Mouse (Mus musculus): ENCODE measurements around the gene Adam1a.
"Not testable (repeated sequence)": the region's sequence is repeated elsewhere in the genome, so short reads cannot be mapped to it uniquely, and the experiment has no call there.

The Adam1a gene

GRCm38 (mm10) chr5:121566035-121566681 lies 20.9 kb upstream of the Adam1a start:
- in situ Hi-C loops (cut with MboI; ENCODE audit: low sequenced_read_pairs): no loop called here

GRCm38 (mm10) chr5:121564468-121564895 lies 19.2 kb upstream of the Adam1a start:
- in situ Hi-C loops (cut with MboI; ENCODE audit: low sequenced_read_pairs): no loop called here

GRCm38 (mm10) chr5:121562436-121562835 lies 17.2 kb upstream of the Adam1a start:
- in situ Hi-C loops (cut with MboI; ENCODE audit: low sequenced_read_pairs): no loop called here

GRCm38 (mm10) chr5:121549196-121549595 lies 3.9 kb upstream of the Adam1a start:
- in situ Hi-C loops (cut with MboI; ENCODE audit: low sequenced_read_pairs): no loop called here

GRCm38 (mm10) chr5:121547084-121547483 lies 1.8 kb upstream of the Adam1a start:
- in situ Hi-C loops (cut with MboI; ENCODE audit: low sequenced_read_pairs): no loop called here

- in situ Hi-C loops (cut with MboI; ENCODE audit: low sequenced_read_pairs): no loop called here
Observed at GRCm38 (mm10) chr5:121546530-121546895, 1.2 kb upstream of the Adam1a start.

- in situ Hi-C loops (cut with MboI; ENCODE audit: low sequenced_read_pairs): no loop called here
Observed at GRCm38 (mm10) chr5:121545793-121546529, 679 bp upstream of the Adam1a start, which contains the start of gene Mapkapk5. TSS of gene Mapkapk5 (minus strand) at chr5:121545905.

- in situ Hi-C loops (cut with MboI; ENCODE audit: low sequenced_read_pairs): no loop called here
Observed at GRCm38 (mm10) chr5:121543370-121543769, 1.9 kb downstream of the Adam1a start.

- in situ Hi-C loops (cut with MboI; ENCODE audit: low sequenced_read_pairs): no loop called here
Observed at GRCm38 (mm10) chr5:121541235-121541634, 4.0 kb downstream of the Adam1a start.

- in situ Hi-C loops (cut with MboI; ENCODE audit: low sequenced_read_pairs): no loop called here
Observed at GRCm38 (mm10) chr5:121540066-121540465, 5.2 kb downstream of the Adam1a start.

GRCm38 (mm10) chr5:121537588-121537987 lies 7.7 kb downstream of the Adam1a start:
- in situ Hi-C loops (cut with MboI; ENCODE audit: low sequenced_read_pairs): no loop called here

GRCm38 (mm10) chr5:121536921-121537555 lies 8.2 kb downstream of the Adam1a start:
- in situ Hi-C loops (cut with MboI; ENCODE audit: low sequenced_read_pairs): no loop called here

- in situ Hi-C loops (cut with MboI; ENCODE audit: low sequenced_read_pairs): no loop called here
Observed at GRCm38 (mm10) chr5:121535116-121535515, 10.2 kb downstream of the Adam1a start.

- in situ Hi-C loops (cut with MboI; ENCODE audit: low sequenced_read_pairs): no loop called here
Observed at GRCm38 (mm10) chr5:121534521-121534920, 10.8 kb downstream of the Adam1a start.

- in situ Hi-C loops (cut with MboI; ENCODE audit: low sequenced_read_pairs): no loop called here
Observed at GRCm38 (mm10) chr5:121526961-121527360, 18.3 kb downstream of the Adam1a start.

GRCm38 (mm10) chr5:121526526-121526925 lies 18.8 kb downstream of the Adam1a start:
- in situ Hi-C loops (cut with MboI; ENCODE audit: low sequenced_read_pairs): no loop called here

- in situ Hi-C loops (cut with MboI; ENCODE audit: low sequenced_read_pairs): no loop called here
Observed at GRCm38 (mm10) chr5:121525774-121526450, 19.4 kb downstream of the Adam1a start.

GRCm38 (mm10) chr5:121519758-121520157 lies 25.5 kb downstream of the Adam1a start:
- in situ Hi-C loops (cut with MboI; ENCODE audit: low sequenced_read_pairs): not testable (repeated sequence)

- in situ Hi-C loops (cut with MboI; ENCODE audit: low sequenced_read_pairs): no loop called here
Observed at GRCm38 (mm10) chr5:121518983-121519382, 26.3 kb downstream of the Adam1a start.

GRCm38 (mm10) chr5:121510009-121510408 lies 35.3 kb downstream of the Adam1a start:
- in situ Hi-C loops (cut with MboI; ENCODE audit: low sequenced_read_pairs): no loop called here

GRCm38 (mm10) chr5:121506846-121507245 lies 38.4 kb downstream of the Adam1a start:
- in situ Hi-C loops (cut with MboI; ENCODE audit: low sequenced_read_pairs): no loop called here
